Mouse (Mus musculus) gastrocnemius, postnatal 10 days (tissue): ENCODE data around the gene Gm13276. TPM values are rescaled to one million over a fixed set of nuclear protein-coding genes. Genes with fewer than 3 reads are reported as not detected.
"Not testable (repeated sequence)": the region's sequence is repeated elsewhere in the genome, so short reads cannot be mapped to it uniquely, and the experiment has no call there.

Experiments
- DNase-seq: peaks from one replicate; pipeline ENCODE4 v3.0.0; 2021; ENCODE audit warnings: mixed read lengths
- total RNA-seq, 2 experiments: library from RNA; stranded (reverse); gene quantifications; 2 replicates each; pipeline ENCODE4 v1.2.3; 2021

Gm13276 gene
- total RNA-seq, 2 experiments from 2014 or later: not detected

- DNase-seq: not testable (repeated sequence)
These were observed 3.2 kb upstream of the Gm13276 start for GRCm38 (mm10) chr4:88782335-88782734.

GRCm38 (mm10) chr4:88788402-88788801, 2.9 kb downstream of the Gm13276 start, which contains the start of gene Gm13277:
Gene Gm13277, plus strand, starts transcription at chr4:88788632.
- DNase-seq: peak; percentile 48

- DNase-seq: not testable (repeated sequence)
These were observed 5.7 kb downstream of the Gm13276 start, which contains the start of gene Gm13278 for GRCm38 (mm10) chr4:88791250-88791649. Gene Gm13278, plus strand, starts transcription at chr4:88791550.

GRCm38 (mm10) chr4:88793936-88794675, 8.6 kb downstream of the Gm13276 start, which contains the start of gene Gm13275:
Gene Gm13275, plus strand, starts transcription at chr4:88794487.
- peak; percentile 52 for DNase-seq

- not testable (repeated sequence) for DNase-seq
These were observed 11.6 kb downstream of the Gm13276 start, which contains the start of gene Gm13279 for GRCm38 (mm10) chr4:88797097-88797496. Gene Gm13279, plus strand, starts transcription at chr4:88797397.

GRCm38 (mm10) chr4:88799365-88799764, 13.9 kb downstream of the Gm13276 start, which contains the start of gene Gm13285:
Gene Gm13285, plus strand, starts transcription at chr4:88799665.
- DNase-seq: not testable (repeated sequence)

- not testable (repeated sequence) for DNase-seq
These were observed 17.4 kb downstream of the Gm13276 start, which contains the start of gene Gm13287 for GRCm38 (mm10) chr4:88802954-88803353. Gene Gm13287, plus strand, starts transcription at chr4:88803254.

GRCm38 (mm10) chr4:88805231-88805630, 19.7 kb downstream of the Gm13276 start, which contains the start of gene Gm13288:
Gene Gm13288, plus strand, starts transcription at chr4:88805531.
- not testable (repeated sequence) for DNase-seq

- peak; percentile 30 for DNase-seq
These were observed 20.3 kb downstream of the Gm13276 start for GRCm38 (mm10) chr4:88805761-88806160.

GRCm38 (mm10) chr4:88815928-88816327, 30.4 kb downstream of the Gm13276 start, which contains the start of gene Ifna7:
Gene Ifna7, plus strand, starts transcription at chr4:88816228.
- no peak for DNase-seq

- no peak for DNase-seq
These were observed 34.1 kb downstream of the Gm13276 start, which contains the start of gene Ifna11 for GRCm38 (mm10) chr4:88819659-88820058. Gene Ifna11, plus strand, starts transcription at chr4:88819959.

- DNase-seq: no peak
These were observed 37.5 kb downstream of the Gm13276 start for GRCm38 (mm10) chr4:88822995-88823394.

GRCm38 (mm10) chr4:88827116-88827515, 41.6 kb downstream of the Gm13276 start, which contains the start of gene Ifna6:
Gene Ifna6, plus strand, starts transcription at chr4:88827416.
- not testable (repeated sequence) for DNase-seq

- DNase-seq: peak; percentile 13
These were observed 45.0 kb downstream of the Gm13276 start for GRCm38 (mm10) chr4:88830523-88830922.

GRCm38 (mm10) chr4:88835225-88835624, 49.7 kb downstream of the Gm13276 start, which contains the start of gene Ifna5:
Gene Ifna5, plus strand, starts transcription at chr4:88835525.
- not testable (repeated sequence) for DNase-seq

Other genes with a start within 250 kb of the Gm13276 start
- gene Ifna15, start 227.5 kb upstream of the Gm13276 start, total RNA-seq: not detected
- gene Ifna14, start 213.9 kb upstream of the Gm13276 start, total RNA-seq: not detected
- not detected for gene Ifna9, start 193.3 kb upstream of the Gm13276 start, total RNA-seq
- gene Ifna12, start 182.3 kb upstream of the Gm13276 start, total RNA-seq: not detected
- not detected for gene C87499, start 151.3 kb upstream of the Gm13276 start, total RNA-seq
- gene Ifna13, start 141.2 kb upstream of the Gm13276 start, total RNA-seq: not detected
- gene Ifna16, start 108.8 kb upstream of the Gm13276 start, total RNA-seq: not detected
- gene Ifna2, start 101.8 kb upstream of the Gm13276 start, total RNA-seq: not detected
- gene Ifnab, start 94.3 kb upstream of the Gm13276 start, total RNA-seq: not detected
- gene Gm26566, start 63.9 kb upstream of the Gm13276 start, total RNA-seq: under 1 TPM; 0.31 to 0.34 TPM
- gene Klhl9, start 63.2 kb upstream of the Gm13276 start, total RNA-seq: 10 to 100 TPM; 57.1 to 66.3 TPM
- not detected for gene Gm13271, start 30.8 kb upstream of the Gm13276 start, total RNA-seq
- not detected for gene Gm13283, start 25.6 kb upstream of the Gm13276 start, total RNA-seq
- gene Gm13290, start 11.9 kb upstream of the Gm13276 start, total RNA-seq: not detected
- not detected for gene Gm13289, start 8.8 kb upstream of the Gm13276 start, total RNA-seq
- not detected for gene Gm13272, start 5.9 kb upstream of the Gm13276 start, total RNA-seq
- gene Ifnz, start 3.6 kb upstream of the Gm13276 start, total RNA-seq: not detected
- gene Gm13277, start 2.9 kb downstream of the Gm13276 start, total RNA-seq: not detected
- gene Gm13278, start 5.8 kb downstream of the Gm13276 start, total RNA-seq: not detected
- not detected for gene Gm13275, start 8.8 kb downstream of the Gm13276 start, total RNA-seq
- gene Gm13279, start 11.7 kb downstream of the Gm13276 start, total RNA-seq: not detected
- under 1 TPM in 1 of 2 experiments, not detected in 1; 0.21 TPM for gene Gm13285, start 14.0 kb downstream of the Gm13276 start, total RNA-seq
- not detected for gene Gm13287, start 17.5 kb downstream of the Gm13276 start, total RNA-seq
- gene Gm13288, start 19.8 kb downstream of the Gm13276 start, total RNA-seq: not detected
- gene Ifna7, start 30.5 kb downstream of the Gm13276 start, total RNA-seq: not detected
- gene Ifna11, start 34.2 kb downstream of the Gm13276 start, total RNA-seq: not detected
- not detected for gene Ifna6, start 41.7 kb downstream of the Gm13276 start, total RNA-seq
- not detected for gene Ifna5, start 49.8 kb downstream of the Gm13276 start, total RNA-seq
- not detected for gene Ifna4, start 56.2 kb downstream of the Gm13276 start, total RNA-seq
- not detected for gene Ifna1, start 64.4 kb downstream of the Gm13276 start, total RNA-seq
- not detected for gene Ifne, start 94.5 kb downstream of the Gm13276 start, total RNA-seq